Mouse (Mus musculus) limb, embryonic 14.5 days (tissue): Measurements from ENCODE around the gene Nfatc2. TPM values are rescaled to one million over a fixed set of nuclear protein-coding genes. Genes with fewer than 3 reads are reported as not detected.

Experiments used
- ATAC-seq: fragments of 200-750 bp; cut with Nextera tagmentation; 2 replicates; pipeline ENCODE4 v1.8.0; 2017; ENCODE audit warnings: low read depth, moderate number of reproducible peaks, moderate TSS enrichment; ENCODE audit not compliant: low FRiP score
- DNase-seq: peaks from one replicate; pipeline ENCODE4 v3.0.0-alpha.2; 2015; ENCODE audit warnings: low spot score
- H3K27ac ChIP-seq: fragments of 300-500 bp; sonication (generic); replicated peaks from 2 replicates; pipeline ENCODE4 v1.5.1; 2014; ENCODE audit warnings: low read depth, mild to moderate bottlenecking, low read length, moderate library complexity, mixed read lengths
- H3K27me3 ChIP-seq: fragments of 300-500 bp; sonication (generic); 2 replicates; pipeline ENCODE4 v1.6.1; 2014; ENCODE audit warnings: low read length, mixed read lengths; ENCODE audit not compliant: control insufficient read depth, insufficient read depth
- H3K36me3 ChIP-seq: fragments of 300-500 bp; sonication (generic); 2 replicates; pipeline ENCODE4 v1.6.1; 2014; ENCODE audit warnings: mild to moderate bottlenecking, low read length, moderate library complexity, mixed read lengths; ENCODE audit not compliant: control insufficient read depth, insufficient read depth
- H3K4me1 ChIP-seq: fragments of 300-500 bp; sonication (generic); 2 replicates; pipeline ENCODE4 v1.6.1; 2014; ENCODE audit warnings: antibody characterized with exemption, low read length, mixed read lengths; ENCODE audit not compliant: control insufficient read depth, insufficient read depth
- H3K4me2 ChIP-seq: fragments of 300-500 bp; sonication (generic); replicated peaks from 2 replicates; pipeline ENCODE4 v1.6.1; 2014; ENCODE audit warnings: low read depth, mild to moderate bottlenecking, low read length, moderate library complexity; ENCODE audit not compliant: severe bottlenecking
- H3K4me3 ChIP-seq: fragments of 300-500 bp; sonication (generic); replicated peaks from 2 replicates; pipeline ENCODE4 v1.5.1; 2014; ENCODE audit warnings: low read length
- H3K9ac ChIP-seq: fragments of 300-500 bp; sonication (generic); 2 replicates; pipeline ENCODE4 v1.6.1; 2014; ENCODE audit warnings: mild to moderate bottlenecking, low read depth, low read length, moderate library complexity; ENCODE audit not compliant: severe bottlenecking
- H3K9me3 ChIP-seq: fragments of 300-500 bp; sonication (generic); 2 replicates; pipeline ENCODE4 v1.6.1; 2016; ENCODE audit warnings: low read length; ENCODE audit not compliant: control insufficient read depth
- POLR2A ChIP-seq: fragments of 200-500 bp; IDR thresholded peaks from 2 replicates; pipeline ENCODE4 v1.8.0; 2012; ENCODE audit warnings: inconsistent platforms, mild to moderate bottlenecking, moderate library complexity, borderline replicate concordance; ENCODE audit not compliant: insufficient read depth, insufficient read length; ENCODE audit errors: extremely low read depth
- WGBS: fragments of 180-500 bp; shearing (Covaris S2); extraction: QIAGEN DNeasy Blood & Tissue Kit; methylation state at CpG from one replicate; pipeline ENCODE4 v1.1.7; 2014; 5-methylcytosine and 5-hydroxymethylcytosine counted together
- polyA plus RNA-seq, 2 experiments: library from polyadenylated mRNA; depleted of rRNA in 1 of 2; stranded (reverse) in 1 of 2; unstranded in 1 of 2; fragments of >200 nt; fragmentation: Nextera tagmentation in 1 of 2; extraction: Ambion mirVana in 1 of 2; gene quantifications; 2 replicates each; pipeline versions ENCODE4 v1.2.1 to v1.2.3; 2012 to 2014

Nfatc2 gene
- polyA plus RNA-seq, 2 experiments = 9.0 to 9.4 TPM

GRCm38 (mm10) chr2:168571241-168571640, 30.2 kb downstream of the Nfatc2 start:
- H3K4me1 ChIP-seq = peaks cover 21% of the 10 kb centered on the region
- no peak for ATAC-seq
- no peaks in the 10 kb centered on the region for H3K9me3 ChIP-seq
- no peak for DNase-seq
- H3K36me3 ChIP-seq = 0 out of 2 replicates have a peak, but pooled peaks cover 14% of the 10 kb centered on the region
- H3K27me3 ChIP-seq = no peaks in the 10 kb centered on the region
- H3K9ac ChIP-seq = no peak overlapping the region
- no peak overlapping the region for H3K4me3 ChIP-seq
- 98% methylated on average over 32 of the region's 32 CpGs for WGBS
- TF ChIP-seq POLR2A = no peak
- H3K4me2 ChIP-seq = no peak overlapping the region
- no peak overlapping the region for H3K27ac ChIP-seq

DNA sequence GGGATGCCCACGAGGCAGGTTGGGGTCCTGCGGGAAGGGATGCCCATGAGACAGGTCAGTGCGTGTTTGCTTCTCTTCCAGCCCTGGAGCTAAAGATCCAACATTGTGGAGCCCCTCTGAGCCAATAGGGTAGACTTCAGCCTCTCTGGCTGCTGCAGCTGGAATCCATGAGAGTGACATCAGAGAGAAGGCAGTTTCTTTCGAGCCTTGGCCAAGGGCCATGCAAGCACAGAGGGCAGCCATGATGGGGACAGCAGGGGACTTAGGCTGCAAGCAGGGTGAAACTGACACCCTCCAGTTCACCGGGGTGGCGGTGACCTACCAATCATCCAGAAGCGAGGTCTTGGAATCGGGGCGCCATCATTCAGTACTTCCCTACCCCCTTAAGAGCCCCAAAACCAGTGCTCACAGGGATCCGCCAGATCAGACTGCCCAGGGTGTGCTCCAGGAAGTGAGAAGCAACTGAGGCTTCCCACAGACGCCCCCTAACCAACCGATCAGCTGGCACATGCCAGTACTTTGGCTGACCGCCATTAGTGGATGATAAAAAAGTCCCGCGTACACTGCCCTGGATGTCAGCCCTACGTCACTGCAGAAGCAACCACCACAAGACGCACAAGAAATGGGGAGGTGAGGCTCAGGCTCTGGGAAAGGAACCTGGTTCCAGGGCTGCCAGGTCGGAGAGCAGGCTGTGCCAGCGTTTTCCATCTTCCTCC, 35.8 kb downstream of the Nfatc2 start:
- Histone ChIP-seq H3K9ac (no peak overlapping the region), H3K36me3 (peaks cover 10% of the 10 kb centered on the region; the same call in 1 of the 2 replicates), H3K4me1 (peaks cover 11% of the 10 kb centered on the region), H3K4me2 (no peak overlapping the region), H3K4me3 (no peak overlapping the region), H3K27ac (no peak overlapping the region), H3K27me3 (no peaks in the 10 kb centered on the region), H3K9me3 (no peaks in the 10 kb centered on the region)
- 85% methylated on average over 16 of the region's 19 CpGs for WGBS
- DNase-seq (no peak), ATAC-seq (no peak)
- TF ChIP-seq POLR2A = no peak

- Histone ChIP-seq H3K36me3 (peaks cover 3% of the 10 kb centered on the region; the same call in 1 of the 2 replicates), H3K27ac (no peak overlapping the region), H3K27me3 (no peaks in the 10 kb centered on the region), H3K9ac (no peak overlapping the region), H3K4me1 (peaks cover 11% of the 10 kb centered on the region), H3K4me2 (no peak overlapping the region), H3K9me3 (no peaks in the 10 kb centered on the region), H3K4me3 (no peak overlapping the region)
- DNase-seq (no peak), ATAC-seq (no peak)
- WGBS = 38% methylated on average over 12 of the region's 12 CpGs
- TF ChIP-seq POLR2A = no peak
Observed at GRCm38 (mm10) chr2:168563184-168563583, 38.3 kb downstream of the Nfatc2 start.

DNA sequence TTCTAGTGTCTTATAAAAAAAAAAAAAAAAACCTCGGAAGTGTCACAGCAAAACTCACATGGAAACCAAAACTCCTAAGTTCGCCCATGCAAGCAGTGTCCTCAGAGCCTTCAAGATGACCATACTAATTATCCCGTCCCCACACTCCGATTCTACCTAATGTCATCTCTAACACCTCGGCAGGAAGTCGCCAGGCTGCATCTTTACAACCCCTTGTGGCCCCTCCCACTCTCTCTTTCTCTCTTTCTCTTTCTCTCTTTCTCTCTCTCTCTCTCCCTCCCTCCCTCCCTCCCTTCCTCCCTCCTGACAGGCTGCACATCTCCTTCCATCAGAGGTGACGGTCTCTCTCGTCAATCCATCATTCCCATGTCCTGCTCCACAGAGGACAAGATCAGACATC, 44.4 kb downstream of the Nfatc2 start:
- 51% methylated on average over 8 of the region's 8 CpGs for WGBS
- H3K27me3 ChIP-seq = no peaks in the 10 kb centered on the region
- no peak overlapping the region for H3K27ac ChIP-seq

GRCm38 (mm10) chr2:168555897-168556670, 45.4 kb downstream of the Nfatc2 start:
- 50% methylated on average over 23 of the region's 23 CpGs for WGBS
- Histone ChIP-seq H3K4me2 (peak overlapping the region; percentile 8; the same call in 1 of the 2 replicates), H3K4me3 (no peak overlapping the region), H3K9ac (0 out of 2 replicates have a peak overlapping the region, but pooled peaks have one; percentile 16), H3K9me3 (no peaks in the 10 kb centered on the region), H3K4me1 (peaks cover 41% of the 10 kb centered on the region), H3K27ac (peak overlapping the region; percentile 53), H3K36me3 (no peaks in the 10 kb centered on the region), H3K27me3 (no peaks in the 10 kb centered on the region)
- TF ChIP-seq POLR2A = no peak
- DNase-seq (no peak), ATAC-seq (no peak)

More for the DNA sequence above, 44.4 kb downstream of the Nfatc2 start:
- TF ChIP-seq POLR2A = no peak
- H3K4me3 ChIP-seq = no peak overlapping the region
- H3K4me1 ChIP-seq = peaks cover 35% of the 10 kb centered on the region
- H3K9ac ChIP-seq = no peak overlapping the region
- no peak overlapping the region for H3K4me2 ChIP-seq
- no peak for DNase-seq
- ATAC-seq = no peak
- H3K36me3 ChIP-seq = no peaks in the 10 kb centered on the region
- H3K9me3 ChIP-seq = no peaks in the 10 kb centered on the region
